Mouse (Mus musculus): ENCODE results near the gene Cdk17. TPM values are rescaled to one million over a fixed set of nuclear protein-coding genes. Genes with fewer than 3 reads are reported as not detected.

Cdk17 gene
- polyA plus RNA-seq, 1 experiment from 2014 or later = 34.4 TPM

GRCm38 (mm10) chr10:93269744-93270143, 109.1 kb downstream of the Cdk17 start:
- Histone ChIP-seq H3K4me2 (ENCODE audit: low read depth, low read length, severe bottlenecking) (no peak overlapping the region), H3K27ac (ENCODE audit: low read depth, low read length) (no peak overlapping the region), H3K4me3 (ENCODE audit: low read depth, low read length) (no peak overlapping the region), H3K9ac (ENCODE audit: low read length) (no peak overlapping the region), H3K9me3 (ENCODE audit: control insufficient read depth, low read length) (no peaks in the 10 kb centered on the region), H3K27me3 (ENCODE audit: control insufficient read depth, insufficient read depth, low read length) (no peaks in the 10 kb centered on the region), H3K36me3 (ENCODE audit: control insufficient read depth, insufficient read depth, low read length) (no peaks in the 10 kb centered on the region), H3K4me1 (replicated peaks; ENCODE audit: control insufficient read depth, insufficient read depth, low read length) (no peaks in the 10 kb centered on the region; the same call in 1 of the 2 replicates)
- ATAC-seq (replicated peaks; ENCODE audit: low FRiP score) = no peak
- DNase-seq (ENCODE audit: low spot score) = no peak
- 75% methylated on average over 4 of the region's 4 CpGs for WGBS

- no peak overlapping the region for H3K4me3 ChIP-seq (ENCODE audit: low read depth, low read length)
- no peaks in the 10 kb centered on the region for H3K9me3 ChIP-seq (ENCODE audit: control insufficient read depth, low read length)
- H3K4me1 ChIP-seq (replicated peaks; ENCODE audit: control insufficient read depth, insufficient read depth, low read length) = peaks cover 2% of the 10 kb centered on the region; the same call in 1 of the 2 replicates
- 93% methylated on average over 6 of the region's 6 CpGs for WGBS
- DNase-seq (ENCODE audit: low spot score) (no peak), ATAC-seq (replicated peaks; ENCODE audit: low FRiP score) (no peak)
- H3K27me3 ChIP-seq (ENCODE audit: control insufficient read depth, insufficient read depth, low read length) = no peaks in the 10 kb centered on the region
- no peak overlapping the region for H3K4me2 ChIP-seq (ENCODE audit: low read depth, low read length, severe bottlenecking)
- H3K36me3 ChIP-seq (ENCODE audit: control insufficient read depth, insufficient read depth, low read length) = no peaks in the 10 kb centered on the region
- H3K27ac ChIP-seq (ENCODE audit: low read depth, low read length) = no peak overlapping the region
- no peak overlapping the region for H3K9ac ChIP-seq (ENCODE audit: low read length)
Observed at GRCm38 (mm10) chr10:93270889-93271460, 110.3 kb downstream of the Cdk17 start.

- ATAC-seq (replicated peaks; ENCODE audit: low FRiP score) = no peak
- no peak for DNase-seq (ENCODE audit: low spot score)
- Histone ChIP-seq H3K4me3 (ENCODE audit: low read depth, low read length) (no peak overlapping the region), H3K27me3 (ENCODE audit: control insufficient read depth, insufficient read depth, low read length) (no peaks in the 10 kb centered on the region), H3K27ac (ENCODE audit: low read depth, low read length) (no peak overlapping the region), H3K4me1 (replicated peaks; ENCODE audit: control insufficient read depth, insufficient read depth, low read length) (peaks cover 9% of the 10 kb centered on the region; the same call in 1 of the 2 replicates), H3K4me2 (ENCODE audit: low read depth, low read length, severe bottlenecking) (no peak overlapping the region), H3K36me3 (ENCODE audit: control insufficient read depth, insufficient read depth, low read length) (no peaks in the 10 kb centered on the region), H3K9ac (ENCODE audit: low read length) (no peak overlapping the region), H3K9me3 (ENCODE audit: control insufficient read depth, low read length) (no peaks in the 10 kb centered on the region)
- 86% methylated on average over 7 of the region's 7 CpGs for WGBS
Observed at GRCm38 (mm10) chr10:93271831-93272230, 111.2 kb downstream of the Cdk17 start.

- WGBS = 82% methylated on average over 14 of the region's 14 CpGs
- no peak for ATAC-seq (replicated peaks; ENCODE audit: low FRiP score)
- Histone ChIP-seq H3K36me3 (ENCODE audit: control insufficient read depth, insufficient read depth, low read length) (no peaks in the 10 kb centered on the region), H3K27me3 (ENCODE audit: control insufficient read depth, insufficient read depth, low read length) (no peaks in the 10 kb centered on the region), H3K4me1 (replicated peaks; ENCODE audit: control insufficient read depth, insufficient read depth, low read length) (peaks cover 15% of the 10 kb centered on the region; the same call in 1 of the 2 replicates), H3K9me3 (ENCODE audit: control insufficient read depth, low read length) (no peaks in the 10 kb centered on the region), H3K27ac (ENCODE audit: low read depth, low read length) (no peak overlapping the region), H3K4me3 (ENCODE audit: low read depth, low read length) (no peak overlapping the region), H3K4me2 (ENCODE audit: low read depth, low read length, severe bottlenecking) (no peak overlapping the region), H3K9ac (ENCODE audit: low read length) (no peak overlapping the region)
- DNase-seq (ENCODE audit: low spot score) = no peak
Observed at GRCm38 (mm10) chr10:93272986-93273982, 112.6 kb downstream of the Cdk17 start.

DNA sequence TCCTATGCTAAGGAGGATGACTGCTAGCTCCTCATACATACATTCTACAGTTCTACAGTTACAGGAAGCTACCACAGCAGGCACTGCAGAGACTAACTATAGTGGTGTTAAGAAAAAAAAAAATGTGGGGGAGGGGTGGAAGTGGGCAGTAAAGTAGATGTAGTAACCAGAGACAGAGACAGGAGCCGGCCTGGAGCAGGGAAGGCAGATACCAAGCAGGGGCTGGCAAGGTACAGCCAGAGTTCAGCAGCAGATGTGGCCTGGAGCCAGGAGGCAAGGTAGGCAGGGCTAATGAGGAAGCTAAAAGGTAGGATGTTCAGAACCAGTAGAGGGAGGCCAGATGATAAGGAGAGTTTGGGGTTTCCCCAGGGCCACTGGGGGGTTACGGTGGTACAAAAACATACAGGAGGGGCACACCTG, 113.6 kb downstream of the Cdk17 start:
- Histone ChIP-seq H3K4me1 (replicated peaks; ENCODE audit: control insufficient read depth, insufficient read depth, low read length) (peaks cover 15% of the 10 kb centered on the region; the same call in 1 of the 2 replicates), H3K9ac (ENCODE audit: low read length) (no peak overlapping the region), H3K4me2 (ENCODE audit: low read depth, low read length, severe bottlenecking) (no peak overlapping the region), H3K36me3 (ENCODE audit: control insufficient read depth, insufficient read depth, low read length) (no peaks in the 10 kb centered on the region), H3K27me3 (ENCODE audit: control insufficient read depth, insufficient read depth, low read length) (no peaks in the 10 kb centered on the region), H3K27ac (ENCODE audit: low read depth, low read length) (no peak overlapping the region), H3K4me3 (ENCODE audit: low read depth, low read length) (no peak overlapping the region), H3K9me3 (ENCODE audit: control insufficient read depth, low read length) (no peaks in the 10 kb centered on the region)
- ATAC-seq (replicated peaks; ENCODE audit: low FRiP score) (no peak), DNase-seq (ENCODE audit: low spot score) (no peak)
- 78% methylated on average over 2 of the region's 2 CpGs for WGBS

- ATAC-seq (replicated peaks; ENCODE audit: low FRiP score) = peak; percentile 57
- Histone ChIP-seq H3K9ac (ENCODE audit: low read length) (no peak overlapping the region), H3K4me3 (ENCODE audit: low read depth, low read length) (no peak overlapping the region), H3K9me3 (ENCODE audit: control insufficient read depth, low read length) (no peaks in the 10 kb centered on the region), H3K27me3 (ENCODE audit: control insufficient read depth, insufficient read depth, low read length) (no peaks in the 10 kb centered on the region), H3K27ac (ENCODE audit: low read depth, low read length) (peak overlapping the region; percentile 4; the same call in 1 of the 2 replicates), H3K36me3 (ENCODE audit: control insufficient read depth, insufficient read depth, low read length) (no peaks in the 10 kb centered on the region), H3K4me2 (ENCODE audit: low read depth, low read length, severe bottlenecking) (peak overlapping the region; percentile 46), H3K4me1 (replicated peaks; ENCODE audit: control insufficient read depth, insufficient read depth, low read length) (peaks cover 15% of the 10 kb centered on the region; the same call in 1 of the 2 replicates)
- peak; percentile 67 for DNase-seq (ENCODE audit: low spot score)
- 45% methylated on average over 25 of the region's 25 CpGs for WGBS
Observed at GRCm38 (mm10) chr10:93275212-93276136, 114.8 kb downstream of the Cdk17 start.

- H3K4me1 ChIP-seq (replicated peaks; ENCODE audit: control insufficient read depth, insufficient read depth, low read length) = peaks cover 15% of the 10 kb centered on the region; the same call in 1 of the 2 replicates
- H3K27me3 ChIP-seq (ENCODE audit: control insufficient read depth, insufficient read depth, low read length) = no peaks in the 10 kb centered on the region
- WGBS = 4% methylated on average over 16 of the region's 16 CpGs
- ATAC-seq (replicated peaks; ENCODE audit: low FRiP score) = peak; percentile 71
- H3K36me3 ChIP-seq (ENCODE audit: control insufficient read depth, insufficient read depth, low read length) = no peaks in the 10 kb centered on the region
- H3K9me3 ChIP-seq (ENCODE audit: control insufficient read depth, low read length) = no peaks in the 10 kb centered on the region
- peak overlapping the region; percentile 14 for H3K4me3 ChIP-seq (ENCODE audit: low read depth, low read length)
- H3K9ac ChIP-seq (ENCODE audit: low read length) = peak overlapping the region; percentile 40
- peak overlapping the region; percentile 46 for H3K4me2 ChIP-seq (ENCODE audit: low read depth, low read length, severe bottlenecking)
- no peak overlapping the region for H3K27ac ChIP-seq (ENCODE audit: low read depth, low read length)
- DNase-seq (ENCODE audit: low spot score) = peak; percentile 80
Observed at GRCm38 (mm10) chr10:93276349-93276763, 115.7 kb downstream of the Cdk17 start.

DNA sequence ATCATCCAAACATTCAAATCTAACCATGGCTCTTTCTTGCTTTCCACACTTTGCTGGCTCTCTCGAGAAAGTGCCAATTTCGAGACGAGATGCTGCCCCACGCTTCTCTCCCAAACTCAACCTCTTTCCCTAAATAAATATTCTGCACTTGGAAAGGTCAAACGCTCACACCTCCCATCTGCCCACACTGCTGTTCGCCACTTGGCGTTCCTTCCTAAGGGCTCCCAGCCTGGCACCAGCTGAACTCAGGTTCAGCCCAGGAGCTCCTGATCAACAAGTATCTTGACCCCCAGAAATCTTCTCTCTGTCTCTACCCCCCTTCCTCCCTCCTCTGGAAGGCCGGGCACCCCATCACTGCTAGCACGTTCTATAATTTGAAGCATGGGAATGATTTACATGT, 116.2 kb downstream of the Cdk17 start:
- Histone ChIP-seq H3K27me3 (ENCODE audit: control insufficient read depth, insufficient read depth, low read length) (0 out of 2 replicates have a peak, but pooled peaks cover 2% of the 10 kb centered on the region), H3K27ac (ENCODE audit: low read depth, low read length) (no peak overlapping the region), H3K4me2 (ENCODE audit: low read depth, low read length, severe bottlenecking) (peak overlapping the region; percentile 46; the same call in 1 of the 2 replicates), H3K9ac (ENCODE audit: low read length) (peak overlapping the region; percentile 40; the same call in 1 of the 2 replicates), H3K4me3 (ENCODE audit: low read depth, low read length) (no peak overlapping the region), H3K4me1 (replicated peaks; ENCODE audit: control insufficient read depth, insufficient read depth, low read length) (peaks cover 15% of the 10 kb centered on the region; the same call in 1 of the 2 replicates), H3K36me3 (ENCODE audit: control insufficient read depth, insufficient read depth, low read length) (no peaks in the 10 kb centered on the region), H3K9me3 (ENCODE audit: control insufficient read depth, low read length) (no peaks in the 10 kb centered on the region)
- 65% methylated on average over 9 of the region's 9 CpGs for WGBS
- no peak for ATAC-seq (replicated peaks; ENCODE audit: low FRiP score)
- DNase-seq (ENCODE audit: low spot score) = no peak
